Mouse (Mus musculus) myocyte (in vitro differentiated cells): Measurements from ENCODE around the gene Slc3a2.

ENCODE experiments used
- E2F4 ChIP-seq: IDR thresholded peaks from one replicate; pipeline ENCODE4 v1.6.1; 2011; ENCODE audit warnings: mild to moderate bottlenecking, control low read depth, moderate library complexity; ENCODE audit not compliant: insufficient read depth
- MAX ChIP-seq: IDR thresholded peaks from one replicate; pipeline ENCODE4 v1.6.1; 2011; ENCODE audit warnings: low read depth, mild to moderate bottlenecking, control low read depth
- POLR2A ChIP-seq: IDR thresholded peaks from one replicate; pipeline ENCODE4 v1.6.1; 2011; ENCODE audit warnings: low read depth, mild to moderate bottlenecking, control low read depth, moderate library complexity; ENCODE audit not compliant: insufficient read length
- POLR2AphosphoS2 ChIP-seq: IDR thresholded peaks from one replicate; pipeline ENCODE4 v1.6.1; 2011; ENCODE audit warnings: low read depth, control low read depth; ENCODE audit not compliant: insufficient read length
- TCF12 ChIP-seq: IDR thresholded peaks from one replicate; pipeline ENCODE4 v1.6.1; 2011; ENCODE audit warnings: mild to moderate bottlenecking, control low read depth; ENCODE audit not compliant: poor library complexity, insufficient read depth, severe bottlenecking

DNA sequence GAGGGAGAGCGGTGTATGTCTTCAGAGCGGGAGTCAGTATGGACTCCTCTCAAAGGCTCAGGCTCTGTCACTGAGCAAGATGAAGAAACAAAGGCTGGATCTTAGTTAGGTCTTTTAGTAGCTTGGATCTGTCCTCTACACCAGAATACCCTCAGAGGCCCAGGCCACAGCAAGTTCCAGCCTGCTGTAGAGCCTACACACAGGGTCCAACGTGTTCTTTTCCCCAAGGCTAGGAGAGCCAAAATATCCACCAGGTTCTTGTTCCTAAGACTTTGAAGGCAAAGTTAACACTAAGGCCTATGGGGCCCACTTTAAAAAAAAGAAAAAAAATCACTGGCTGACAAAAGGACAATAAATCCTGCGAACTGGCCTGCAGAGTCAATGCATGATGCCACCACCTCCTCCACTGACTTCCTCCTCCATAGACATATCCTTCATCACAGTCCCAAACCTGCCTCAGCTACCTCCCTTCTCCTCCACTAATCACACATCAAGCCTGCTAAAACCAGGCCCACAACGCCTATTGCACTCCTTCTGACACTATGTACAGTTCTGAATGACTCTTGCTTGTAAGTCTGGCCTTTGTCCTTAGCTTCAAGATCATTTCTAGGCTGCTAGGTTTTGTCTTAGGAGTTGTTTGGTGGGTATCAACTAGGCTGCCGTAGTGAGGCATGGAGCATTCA lies 18.0 kb downstream of the Slc3a2 start:
- no peak for TF ChIP-seq TCF12
- TF ChIP-seq POLR2A = peak; percentile 43
- TF ChIP-seq POLR2AphosphoS2 = peak; percentile 85
- TF ChIP-seq E2F4 = no peak
- no peak for TF ChIP-seq MAX
